Mouse (Mus musculus) embryonic fibroblast, embryonic 13.5 days (primary cell): ENCODE measurements at regions not wholly inside any gene's neighbourhood (a gene's known extent, or its start where the extent isn't known, plus 50 kb on each side); places are given as distances from the start of the nearest gene placed in this dataset.

Experiments
- CTCF ChIP-seq: IDR thresholded peaks from 2 replicates; pipeline ENCODE4 v1.5.1; 2011; ENCODE audit warnings: mild to moderate bottlenecking, control low read depth, low read length, moderate library complexity, borderline replicate concordance; ENCODE audit not compliant: insufficient read depth
- POLR2A ChIP-seq: IDR thresholded peaks from 2 replicates; pipeline ENCODE4 v1.6.1; 2011; ENCODE audit warnings: low read depth, mild to moderate bottlenecking, control low read depth, low read length, moderate library complexity

DNA sequence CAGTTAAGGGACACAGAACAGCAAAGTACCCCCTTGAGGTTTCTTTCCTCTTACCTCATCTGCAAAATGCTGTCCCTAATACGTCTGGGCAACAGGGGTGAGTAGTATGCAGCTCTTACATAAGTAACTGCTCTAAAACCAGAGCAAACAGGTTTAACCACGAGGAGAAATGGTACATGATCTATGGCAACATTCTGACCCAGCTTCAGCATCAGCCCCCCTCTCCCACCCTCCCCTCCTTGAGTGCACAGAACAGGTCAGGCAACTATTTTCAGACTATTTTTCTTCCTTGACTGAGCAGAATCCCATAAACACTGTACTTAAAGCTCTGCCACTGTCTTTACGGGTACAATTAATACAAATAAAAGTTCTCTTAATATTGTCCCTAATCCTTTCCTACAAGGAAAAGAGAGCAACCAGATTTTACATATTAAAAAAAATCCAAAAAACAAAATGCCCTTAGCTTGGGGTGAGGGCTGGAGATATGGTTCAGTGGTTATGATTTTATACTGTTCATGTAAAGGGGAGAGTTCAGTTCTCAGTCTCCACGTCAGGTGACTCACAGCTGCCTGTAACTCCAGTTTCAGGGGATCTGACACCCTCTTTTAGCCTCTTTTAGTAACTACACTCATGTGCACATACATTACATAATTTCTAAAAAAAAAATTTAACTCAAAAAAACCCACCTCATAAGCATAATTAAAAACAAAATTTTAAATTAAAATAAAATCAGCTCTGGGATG, 69.1 kb upstream of the Spdye4c start:
- TF ChIP-seq CTCF (no peak), POLR2A (no peak)
